Mouse (Mus musculus): Measurements from ENCODE around the gene S100a14. TPM values are rescaled to one million over a fixed set of nuclear protein-coding genes. Genes with fewer than 3 reads are reported as not detected.

The S100a14 gene
- polyA plus RNA-seq, 1 experiment from 2014 or later = 11.7 TPM

DNA sequence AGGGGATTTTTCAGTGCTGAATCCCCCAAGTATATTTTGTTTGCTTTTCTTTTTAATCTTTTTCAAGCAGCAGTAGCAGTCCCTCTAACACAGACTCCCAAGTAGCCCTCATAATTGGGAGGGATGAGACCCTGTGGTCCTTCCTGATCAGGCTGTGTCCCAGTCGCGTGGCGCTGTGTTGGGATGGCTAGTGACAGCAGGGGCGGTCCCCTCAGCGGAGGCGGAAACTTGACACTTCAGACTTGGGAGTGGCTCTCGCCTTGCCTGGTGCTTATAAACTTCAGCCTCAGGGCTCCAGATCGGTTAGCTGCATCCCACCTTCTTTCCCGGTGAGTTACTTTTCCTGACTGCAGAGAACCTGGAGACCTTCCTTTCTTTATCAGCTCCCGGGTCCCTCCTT, 12.0 kb upstream of the S100a14 start:
- WGBS = 0% methylated on average over 10 of the region's 10 CpGs
- Histone ChIP-seq H3K4me3 (ENCODE audit: low read length) (peak overlapping the region; percentile 57), H3K36me3 (ENCODE audit: control insufficient read depth, insufficient read depth, low read length) (no peaks in the 10 kb centered on the region), H3K9me3 (ENCODE audit: control insufficient read depth, low read length) (no peaks in the 10 kb centered on the region), H3K9ac (ENCODE audit: low read length) (peak overlapping the region; percentile 66), H3K4me2 (ENCODE audit: low read depth, low read length) (peak overlapping the region; percentile 76), H3K27ac (ENCODE audit: low read length) (peak overlapping the region; percentile 58), H3K4me1 (replicated peaks; ENCODE audit: control insufficient read depth, insufficient read depth, low read length) (peaks cover 13% of the 10 kb centered on the region), H3K27me3 (ENCODE audit: control insufficient read depth, insufficient read depth, low read depth, low read length) (no peaks in the 10 kb centered on the region)
- ATAC-seq (ENCODE audit: low read depth) = peak; percentile 89

DNA sequence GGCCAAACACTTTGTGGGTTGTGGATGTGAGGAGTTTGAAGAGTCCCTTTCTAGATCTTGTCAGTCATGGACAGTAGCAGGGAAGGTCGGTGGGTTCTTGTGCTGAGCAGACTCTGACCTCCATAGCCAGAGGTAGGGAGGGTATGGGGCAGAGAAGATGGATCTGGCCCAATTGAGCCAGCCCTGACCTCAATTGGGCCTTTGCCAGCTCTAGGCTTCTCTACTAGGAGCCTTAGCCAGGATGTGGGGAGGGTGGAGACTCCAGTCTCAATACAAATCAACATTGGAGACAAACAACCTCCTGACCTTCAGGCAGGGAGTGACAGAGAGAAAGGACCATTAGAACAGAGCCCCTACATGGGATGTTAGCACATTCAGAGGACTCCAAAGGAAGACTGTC, 11.4 kb upstream of the S100a14 start:
- H3K4me1 ChIP-seq (replicated peaks; ENCODE audit: control insufficient read depth, insufficient read depth, low read length) = peaks cover 12% of the 10 kb centered on the region
- H3K9me3 ChIP-seq (ENCODE audit: control insufficient read depth, low read length) = no peaks in the 10 kb centered on the region
- WGBS = 25% methylated on average over 1 of the region's 1 CpGs
- H3K27me3 ChIP-seq (ENCODE audit: control insufficient read depth, insufficient read depth, low read depth, low read length) = no peaks in the 10 kb centered on the region
- no peak; the same call in 1 of the 2 replicates for ATAC-seq (ENCODE audit: low read depth)
- H3K27ac ChIP-seq (ENCODE audit: low read length) = peak overlapping the region; percentile 58; the same call in 1 of the 2 replicates
- no peaks in the 10 kb centered on the region for H3K36me3 ChIP-seq (ENCODE audit: control insufficient read depth, insufficient read depth, low read length)
- H3K4me2 ChIP-seq (ENCODE audit: low read depth, low read length) = peak overlapping the region; percentile 76
- peak overlapping the region; percentile 57 for H3K4me3 ChIP-seq (ENCODE audit: low read length)
- peak overlapping the region; percentile 66 for H3K9ac ChIP-seq (ENCODE audit: low read length)

DNA sequence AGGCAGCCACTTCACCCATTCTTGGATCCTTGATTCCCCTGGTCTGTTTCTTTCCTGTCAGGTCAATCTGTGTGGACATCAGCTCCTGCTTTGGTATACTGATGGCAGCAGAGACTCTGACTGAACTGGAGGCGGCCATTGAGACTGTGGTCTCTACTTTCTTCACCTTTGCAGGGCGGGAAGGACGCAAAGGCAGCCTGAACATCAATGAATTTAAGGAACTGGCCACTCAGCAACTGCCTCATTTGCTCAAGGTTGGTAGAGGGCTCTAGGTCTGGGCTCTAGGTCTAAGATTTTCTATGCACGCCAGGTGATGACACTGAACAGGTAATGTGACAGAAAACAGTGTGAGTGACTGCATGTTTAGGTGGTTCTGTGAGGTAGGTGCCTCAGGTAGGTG, 10.9 kb upstream of the S100a14 start:
- Histone ChIP-seq H3K9me3 (ENCODE audit: control insufficient read depth, low read length) (no peaks in the 10 kb centered on the region), H3K4me2 (ENCODE audit: low read depth, low read length) (no peak overlapping the region), H3K36me3 (ENCODE audit: control insufficient read depth, insufficient read depth, low read length) (no peaks in the 10 kb centered on the region), H3K27me3 (ENCODE audit: control insufficient read depth, insufficient read depth, low read depth, low read length) (no peaks in the 10 kb centered on the region), H3K27ac (ENCODE audit: low read length) (no peak overlapping the region), H3K9ac (ENCODE audit: low read length) (no peak overlapping the region), H3K4me1 (replicated peaks; ENCODE audit: control insufficient read depth, insufficient read depth, low read length) (peaks cover 12% of the 10 kb centered on the region), H3K4me3 (ENCODE audit: low read length) (no peak overlapping the region)
- ATAC-seq (ENCODE audit: low read depth) = no peak
- WGBS = 82% methylated on average over 4 of the region's 4 CpGs

DNA sequence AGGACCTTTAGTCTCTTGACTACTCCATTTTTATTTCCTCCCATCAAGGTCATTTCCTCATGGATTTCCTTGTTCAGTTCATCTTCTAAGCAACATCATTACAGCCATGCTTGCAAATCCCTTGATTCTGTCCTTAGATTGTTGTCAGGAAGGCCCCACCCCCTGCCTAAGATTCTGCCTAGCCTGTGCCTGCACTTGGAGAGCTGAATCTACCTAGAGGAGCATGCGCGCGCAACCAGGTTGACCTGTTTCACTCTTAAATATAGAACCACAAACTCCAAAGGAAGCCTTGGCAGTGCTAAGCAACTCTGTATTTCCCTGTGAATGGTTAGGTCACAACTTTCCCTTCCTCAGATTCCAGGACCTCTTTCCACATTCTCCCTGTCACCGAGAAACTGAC, 8.9 kb upstream of the S100a14 start:
- H3K9ac ChIP-seq (ENCODE audit: low read length) = no peak overlapping the region
- no peak overlapping the region for H3K27ac ChIP-seq (ENCODE audit: low read length)
- 67% methylated on average over 4 of the region's 4 CpGs for WGBS
- H3K9me3 ChIP-seq (ENCODE audit: control insufficient read depth, low read length) = no peaks in the 10 kb centered on the region
- H3K4me3 ChIP-seq (ENCODE audit: low read length) = no peak overlapping the region
- no peak overlapping the region for H3K4me2 ChIP-seq (ENCODE audit: low read depth, low read length)
- ATAC-seq (ENCODE audit: low read depth) = no peak
- H3K27me3 ChIP-seq (ENCODE audit: control insufficient read depth, insufficient read depth, low read depth, low read length) = no peaks in the 10 kb centered on the region
- H3K36me3 ChIP-seq (ENCODE audit: control insufficient read depth, insufficient read depth, low read length) = no peaks in the 10 kb centered on the region
- peaks cover 12% of the 10 kb centered on the region for H3K4me1 ChIP-seq (replicated peaks; ENCODE audit: control insufficient read depth, insufficient read depth, low read length)

DNA sequence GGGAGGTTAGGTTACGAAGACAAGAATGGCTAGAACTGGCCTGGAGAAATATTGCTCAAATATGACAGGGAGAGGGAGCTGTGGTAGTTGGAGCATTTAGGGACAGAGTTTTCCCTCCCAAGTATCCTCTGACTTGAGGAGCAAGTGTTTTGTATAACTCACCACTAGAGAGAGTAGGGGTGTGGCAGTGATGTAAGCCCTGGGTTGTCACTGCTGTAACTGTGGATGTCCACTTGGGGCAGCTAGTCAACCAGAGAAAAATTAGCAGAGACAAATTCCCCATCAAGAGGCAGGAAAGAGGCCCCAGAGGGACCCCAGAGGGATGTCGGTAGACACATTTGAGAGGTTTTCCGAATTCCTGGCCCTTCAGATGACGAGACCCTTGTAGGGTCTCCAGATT, 1.2 kb upstream of the S100a14 start:
- WGBS = 54% methylated on average over 4 of the region's 4 CpGs
- Histone ChIP-seq H3K36me3 (ENCODE audit: control insufficient read depth, insufficient read depth, low read length) (no peaks in the 10 kb centered on the region), H3K27me3 (ENCODE audit: control insufficient read depth, insufficient read depth, low read depth, low read length) (no peaks in the 10 kb centered on the region), H3K9me3 (ENCODE audit: control insufficient read depth, low read length) (no peaks in the 10 kb centered on the region), H3K27ac (ENCODE audit: low read length) (peak overlapping the region; percentile 43; the same call in 1 of the 2 replicates), H3K9ac (ENCODE audit: low read length) (no peak overlapping the region), H3K4me2 (ENCODE audit: low read depth, low read length) (no peak overlapping the region), H3K4me3 (ENCODE audit: low read length) (no peak overlapping the region), H3K4me1 (replicated peaks; ENCODE audit: control insufficient read depth, insufficient read depth, low read length) (peaks cover 14% of the 10 kb centered on the region)
- no peak for ATAC-seq (ENCODE audit: low read depth)

DNA sequence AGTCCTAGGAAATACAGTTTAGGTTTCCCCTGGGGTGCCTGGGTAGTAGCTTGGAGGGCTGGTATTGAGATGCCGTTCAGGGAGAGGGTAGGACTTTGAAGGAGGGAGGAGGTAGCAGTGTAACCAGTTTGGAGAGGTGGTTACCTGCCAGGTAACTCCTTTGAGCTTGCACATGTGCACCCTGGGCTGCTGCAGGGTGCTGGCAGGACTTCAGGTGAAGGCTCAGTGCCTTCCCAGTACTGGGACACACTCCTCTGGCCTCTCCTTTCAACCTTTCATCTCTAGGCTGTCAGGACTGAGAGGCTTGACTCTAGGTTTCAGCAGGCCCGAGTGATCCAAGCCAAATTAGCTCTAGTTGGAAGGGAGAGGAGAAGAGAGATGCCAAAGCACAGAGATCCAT, 580 bp upstream of the S100a14 start:
- Histone ChIP-seq H3K27me3 (ENCODE audit: control insufficient read depth, insufficient read depth, low read depth, low read length) (no peaks in the 10 kb centered on the region), H3K4me1 (replicated peaks; ENCODE audit: control insufficient read depth, insufficient read depth, low read length) (peaks cover 14% of the 10 kb centered on the region), H3K4me2 (ENCODE audit: low read depth, low read length) (no peak overlapping the region), H3K27ac (ENCODE audit: low read length) (peak overlapping the region; percentile 43), H3K36me3 (ENCODE audit: control insufficient read depth, insufficient read depth, low read length) (no peaks in the 10 kb centered on the region), H3K9me3 (ENCODE audit: control insufficient read depth, low read length) (no peaks in the 10 kb centered on the region), H3K4me3 (ENCODE audit: low read length) (no peak overlapping the region), H3K9ac (ENCODE audit: low read length) (no peak overlapping the region)
- 66% methylated on average over 2 of the region's 2 CpGs for WGBS
- peak; percentile 36 for ATAC-seq (ENCODE audit: low read depth)

DNA sequence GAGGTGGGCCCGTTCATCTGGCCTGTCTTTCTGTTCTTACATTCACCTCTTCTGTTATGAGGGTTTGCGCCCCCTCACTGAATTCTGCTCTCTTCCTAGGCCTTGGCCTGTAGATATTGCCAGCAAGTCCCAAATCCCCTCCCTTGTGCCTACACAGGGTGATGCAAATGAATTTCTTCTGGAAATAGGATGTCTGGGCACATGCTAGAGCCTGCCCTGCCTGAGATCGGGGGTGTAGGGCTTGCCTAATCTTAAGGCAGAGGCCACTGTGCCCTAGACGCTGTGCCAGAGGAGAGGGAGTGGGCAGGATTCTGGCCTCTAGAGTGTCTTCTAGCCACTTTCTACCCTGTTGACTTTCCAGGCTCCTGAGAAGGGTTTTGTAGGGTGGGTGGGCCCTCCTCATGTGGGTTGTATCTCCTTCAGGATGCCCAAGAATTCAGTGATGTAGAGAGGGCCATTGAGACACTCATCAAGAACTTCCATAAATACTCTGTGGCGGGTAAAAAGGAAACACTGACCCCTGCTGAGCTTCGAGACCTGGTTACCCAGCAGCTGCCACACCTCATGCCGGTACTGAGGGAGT, 726 bp downstream of the S100a14 start:
- Histone ChIP-seq H3K27me3 (ENCODE audit: control insufficient read depth, insufficient read depth, low read depth, low read length) (no peaks in the 10 kb centered on the region), H3K36me3 (ENCODE audit: control insufficient read depth, insufficient read depth, low read length) (no peaks in the 10 kb centered on the region), H3K9ac (ENCODE audit: low read length) (0 out of 2 replicates have a peak overlapping the region, but pooled peaks have one; percentile 29), H3K27ac (ENCODE audit: low read length) (peak overlapping the region; percentile 6; the same call in 1 of the 2 replicates), H3K9me3 (ENCODE audit: control insufficient read depth, low read length) (no peaks in the 10 kb centered on the region), H3K4me2 (ENCODE audit: low read depth, low read length) (0 out of 2 replicates have a peak overlapping the region, but pooled peaks have one; percentile 41), H3K4me3 (ENCODE audit: low read length) (peak overlapping the region; percentile 11; the same call in 1 of the 2 replicates), H3K4me1 (replicated peaks; ENCODE audit: control insufficient read depth, insufficient read depth, low read length) (peaks cover 14% of the 10 kb centered on the region)
- WGBS = 71% methylated on average over 7 of the region's 7 CpGs
- peak; percentile 32 for ATAC-seq (ENCODE audit: low read depth)

DNA sequence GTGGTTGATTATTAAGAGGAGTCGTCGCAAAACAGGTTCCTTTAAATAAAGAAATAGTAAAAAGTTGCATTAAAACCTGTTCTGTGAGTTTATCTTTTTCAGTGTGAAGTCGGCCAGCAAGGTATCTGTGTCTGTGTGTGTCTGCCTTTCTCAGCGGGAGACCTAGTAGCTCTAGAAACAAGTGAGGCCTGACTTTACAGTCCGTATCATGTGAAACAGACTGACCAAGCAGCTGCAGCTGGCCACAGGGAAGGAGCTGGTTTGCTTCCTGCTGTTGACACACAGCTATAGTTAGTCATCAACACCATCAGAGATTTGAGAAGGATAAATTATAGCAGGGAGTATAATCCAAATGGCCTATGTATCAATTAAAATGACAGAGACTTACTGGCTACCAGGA, 5.1 kb downstream of the S100a14 start:
- H3K27me3 ChIP-seq (ENCODE audit: control insufficient read depth, insufficient read depth, low read depth, low read length) = no peaks in the 10 kb centered on the region
- peaks cover 8% of the 10 kb centered on the region for H3K4me1 ChIP-seq (replicated peaks; ENCODE audit: control insufficient read depth, insufficient read depth, low read length)
- H3K9ac ChIP-seq (ENCODE audit: low read length) = no peak overlapping the region
- no peak overlapping the region for H3K4me2 ChIP-seq (ENCODE audit: low read depth, low read length)
- H3K9me3 ChIP-seq (ENCODE audit: control insufficient read depth, low read length) = no peaks in the 10 kb centered on the region
- no peak overlapping the region for H3K4me3 ChIP-seq (ENCODE audit: low read length)
- H3K27ac ChIP-seq (ENCODE audit: low read length) = no peak overlapping the region
- no peaks in the 10 kb centered on the region for H3K36me3 ChIP-seq (ENCODE audit: control insufficient read depth, insufficient read depth, low read length)
- WGBS = 48% methylated on average over 5 of the region's 5 CpGs
- ATAC-seq (ENCODE audit: low read depth) = no peak

DNA sequence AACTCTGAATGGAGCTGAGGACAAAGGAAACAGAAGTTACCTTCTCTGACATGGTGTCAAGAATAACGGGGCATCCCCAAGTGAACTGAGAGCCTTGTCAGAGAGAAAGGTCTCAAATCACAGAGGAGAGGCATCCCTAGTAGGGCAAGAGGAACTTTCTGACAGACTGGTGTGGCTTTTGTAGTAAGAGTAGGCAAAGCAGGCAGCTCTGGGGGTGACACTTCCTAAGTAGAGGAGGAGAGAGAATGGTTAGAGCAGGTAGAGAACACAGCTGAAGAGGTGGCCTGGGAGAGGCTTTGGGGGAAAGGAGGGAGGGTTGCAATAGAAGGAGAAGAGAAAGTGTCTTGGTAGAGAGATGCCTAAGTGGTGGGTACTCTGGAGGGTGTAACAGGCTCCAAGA, 8.8 kb downstream of the S100a14 start:
- ATAC-seq (ENCODE audit: low read depth) = no peak
- H3K27me3 ChIP-seq (ENCODE audit: control insufficient read depth, insufficient read depth, low read depth, low read length) = no peaks in the 10 kb centered on the region
- no peak overlapping the region for H3K4me3 ChIP-seq (ENCODE audit: low read length)
- H3K4me2 ChIP-seq (ENCODE audit: low read depth, low read length) = no peak overlapping the region
- 60% methylated on average over 1 of the region's 1 CpGs for WGBS
- H3K9me3 ChIP-seq (ENCODE audit: control insufficient read depth, low read length) = no peaks in the 10 kb centered on the region
- no peaks in the 10 kb centered on the region for H3K36me3 ChIP-seq (ENCODE audit: control insufficient read depth, insufficient read depth, low read length)
- H3K9ac ChIP-seq (ENCODE audit: low read length) = no peak overlapping the region
- H3K27ac ChIP-seq (ENCODE audit: low read length) = no peak overlapping the region
- H3K4me1 ChIP-seq (replicated peaks; ENCODE audit: control insufficient read depth, insufficient read depth, low read length) = no peaks in the 10 kb centered on the region; the same call in 1 of the 2 replicates
